Mouse (Mus musculus) layer of hippocampus, postnatal 25 days (tissue): Measurements from ENCODE around the gene Spata5. TPM values are rescaled to one million over a fixed set of nuclear protein-coding genes. Genes with fewer than 3 reads are reported as not detected.
"Not testable (repeated sequence)": the region's sequence is repeated elsewhere in the genome, so short reads cannot be mapped to it uniquely, and the experiment has no call there.

ENCODE experiments used
- DNase-seq, 2 experiments: peaks; one replicate each; pipeline ENCODE4 v3.0.0; 2022; ENCODE audit warnings: mixed read lengths in 2 of 2, low spot score in 1 of 2; ENCODE audit errors: extremely low spot score in 1 of 2
- total RNA-seq, 2 experiments: library from RNA; stranded (reverse); gene quantifications; 2 replicates each; pipeline ENCODE4 v1.2.3; 2021

Gene Spata5
- total RNA-seq, 2 experiments from 2014 or later: 17.9 to 26.7 TPM

DNA sequence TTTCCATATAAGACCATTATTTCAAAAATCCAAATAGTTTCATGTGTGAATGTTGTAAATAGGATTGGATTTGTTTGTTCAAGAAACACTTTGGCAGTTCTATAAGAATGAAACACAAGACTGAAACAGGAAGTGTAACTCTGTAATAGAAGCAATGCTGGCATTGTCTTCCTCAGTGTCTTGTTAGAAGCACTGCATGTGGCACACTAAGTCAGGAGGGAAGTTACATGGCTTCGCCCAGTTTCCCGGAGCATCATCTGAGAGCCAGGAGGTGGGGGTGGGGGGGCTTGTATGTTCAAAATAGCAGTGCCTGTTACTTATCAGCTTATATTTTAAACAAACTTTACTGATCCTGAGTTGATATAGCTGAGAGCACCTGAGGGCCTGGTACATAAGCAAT, 82.9 kb downstream of the Spata5 start:
- DNase-seq: no peak

DNA sequence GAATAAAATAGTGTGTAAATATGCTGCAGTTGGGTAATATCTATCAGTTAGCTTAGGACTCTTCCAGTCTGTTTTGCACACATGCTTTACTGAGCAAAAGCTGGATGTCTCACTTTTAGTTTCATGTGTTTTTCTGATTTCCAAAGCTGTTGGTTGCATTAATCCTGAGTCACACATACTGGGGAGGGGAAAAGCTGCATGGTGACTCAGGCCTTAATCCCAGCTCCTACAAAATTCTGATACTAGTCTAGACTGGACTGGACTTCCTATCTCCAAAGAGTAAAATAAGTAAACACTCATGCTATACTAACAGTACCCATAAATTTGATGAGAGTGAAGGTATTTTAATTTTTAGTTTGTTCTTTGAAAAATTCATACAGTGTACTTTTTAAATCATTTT, 84.2 kb downstream of the Spata5 start:
- DNase-seq: no peak

DNA sequence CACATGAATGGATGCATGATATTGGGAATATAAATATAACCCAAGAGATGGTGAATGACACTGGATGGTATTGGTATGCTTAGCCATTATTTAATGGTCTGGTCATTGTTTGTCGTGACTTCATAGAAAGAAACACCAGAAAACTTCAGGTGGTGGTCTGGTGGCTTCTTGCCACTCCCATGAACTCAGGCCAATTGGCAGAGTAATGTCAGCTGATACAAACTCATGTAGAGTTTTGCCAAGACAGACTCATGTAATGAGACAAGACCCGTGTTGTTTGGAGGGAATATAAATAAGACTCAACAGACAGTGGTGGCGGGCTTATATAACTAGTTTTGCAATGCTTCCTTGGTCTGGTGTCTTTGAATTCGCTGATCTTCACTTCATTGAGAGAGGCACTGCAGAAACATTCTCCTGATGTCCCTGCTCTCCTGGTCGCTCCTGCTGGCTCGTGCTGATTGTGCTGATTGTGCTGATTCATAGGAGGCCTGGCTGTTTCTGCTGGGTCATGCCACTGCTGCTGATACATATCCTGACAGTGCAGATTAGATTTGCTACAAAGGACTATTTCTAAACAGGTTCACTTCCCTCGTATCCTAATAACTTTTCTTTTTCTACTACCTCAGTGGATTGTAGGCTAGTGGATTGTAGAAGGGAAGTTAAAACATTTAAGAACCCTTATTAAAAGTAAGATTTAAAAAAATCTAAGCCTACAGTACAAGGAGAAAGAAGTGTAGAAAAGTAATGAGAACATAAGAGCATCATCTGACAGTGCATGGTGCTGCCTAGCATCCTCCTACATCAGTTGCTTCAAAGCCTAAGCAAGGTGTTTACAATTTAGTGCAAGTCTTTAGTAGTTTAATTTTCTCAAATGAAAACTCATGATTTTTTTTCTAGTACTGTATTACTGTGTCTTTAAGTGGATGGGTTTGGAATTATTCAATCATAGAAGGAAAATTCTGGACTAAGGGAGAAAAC, 90.6 kb downstream of the Spata5 start:
- DNase-seq: no peak

DNA sequence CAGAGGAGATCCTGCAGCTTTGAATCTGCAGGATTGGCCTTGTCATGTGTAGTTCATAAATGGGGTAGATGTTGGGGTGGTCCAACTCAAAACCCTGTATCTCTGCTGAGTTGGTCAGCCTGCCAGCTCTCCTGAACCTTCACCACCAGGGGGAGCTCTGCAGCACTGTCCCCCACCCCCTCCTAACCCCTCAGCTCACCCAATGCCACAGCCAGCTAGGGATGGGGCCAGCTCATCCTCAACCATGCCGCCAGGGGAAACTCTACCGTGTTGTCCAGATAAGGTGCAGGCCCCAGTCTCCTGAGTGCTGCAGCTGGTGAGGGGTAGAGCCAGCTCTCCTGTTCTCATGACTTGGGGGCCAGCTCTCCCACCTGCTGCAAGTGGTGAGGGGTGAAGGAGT, 95.8 kb downstream of the Spata5 start:
- peak in 1 of 2 experiments; percentile 51 for DNase-seq

DNA sequence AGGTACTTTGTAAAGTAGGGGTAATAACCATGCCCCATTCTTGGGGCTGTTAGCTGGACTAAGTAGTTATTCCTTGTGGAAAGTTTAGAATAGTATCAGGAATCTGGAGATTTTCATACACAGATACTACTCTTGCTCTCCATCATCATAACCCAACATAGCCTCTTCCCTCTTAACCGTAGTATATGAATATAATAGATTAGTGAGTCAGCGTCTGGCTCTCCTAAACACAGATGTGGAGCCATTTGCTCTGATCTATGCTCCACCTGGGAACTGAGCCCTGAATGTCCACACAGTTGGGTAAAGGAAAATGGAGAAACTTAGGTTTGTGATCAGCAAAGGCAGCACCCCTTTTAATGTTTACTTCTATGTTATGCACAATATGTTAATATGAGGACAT, 96.7 kb downstream of the Spata5 start:
- no peak for DNase-seq

DNA sequence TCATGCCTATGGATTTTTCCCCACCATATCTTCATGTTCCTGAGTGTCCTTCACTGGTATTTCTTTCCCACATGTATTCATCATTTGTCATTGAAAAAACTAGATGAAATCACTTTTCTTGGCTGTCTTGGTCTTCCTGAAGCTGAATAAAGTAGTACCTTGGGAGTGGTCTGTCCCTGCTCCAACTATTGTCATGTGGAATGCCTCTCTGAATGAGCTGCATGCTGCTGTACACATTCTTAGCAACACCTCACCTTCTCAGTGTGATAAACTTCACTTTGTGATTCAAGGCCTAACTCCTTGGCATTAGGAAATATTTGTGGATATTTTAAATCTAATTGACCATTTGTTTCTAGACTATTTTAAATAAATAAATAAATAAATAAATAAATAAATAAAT, 98.9 kb downstream of the Spata5 start:
- DNase-seq: no peak

DNA sequence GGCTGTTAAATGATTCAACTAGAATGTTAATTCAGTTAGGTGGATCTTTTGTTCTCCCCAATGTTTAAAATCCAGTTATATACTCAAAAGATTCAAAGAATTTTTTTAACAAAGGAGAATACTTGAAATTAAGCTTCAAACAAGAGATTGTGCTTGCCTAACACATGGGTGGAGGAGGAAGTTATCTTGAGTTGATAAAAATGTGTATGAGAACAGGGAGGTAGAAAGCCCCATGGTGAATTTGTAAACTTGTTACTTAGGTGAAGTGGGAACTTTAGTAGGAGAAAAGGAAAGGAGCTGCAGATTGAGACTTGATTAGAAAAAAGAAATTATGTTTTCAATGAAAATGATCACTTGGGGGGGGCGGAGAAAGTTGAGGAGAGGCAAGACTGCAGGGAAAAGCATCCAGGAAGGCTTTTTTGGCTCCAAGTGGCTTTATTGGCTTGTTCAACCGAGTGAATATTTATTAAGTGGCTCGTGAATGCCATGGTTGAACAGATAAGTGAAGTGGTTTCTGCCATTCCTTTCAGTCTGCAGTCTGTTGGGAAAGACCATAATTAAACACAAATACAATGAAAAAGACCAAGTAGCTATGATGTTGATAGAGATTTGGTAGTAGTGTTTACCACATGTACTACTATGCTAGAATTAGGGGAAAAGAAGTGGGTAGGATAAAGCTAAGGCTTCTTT, 100.8 kb downstream of the Spata5 start:
- DNase-seq: no peak

DNA sequence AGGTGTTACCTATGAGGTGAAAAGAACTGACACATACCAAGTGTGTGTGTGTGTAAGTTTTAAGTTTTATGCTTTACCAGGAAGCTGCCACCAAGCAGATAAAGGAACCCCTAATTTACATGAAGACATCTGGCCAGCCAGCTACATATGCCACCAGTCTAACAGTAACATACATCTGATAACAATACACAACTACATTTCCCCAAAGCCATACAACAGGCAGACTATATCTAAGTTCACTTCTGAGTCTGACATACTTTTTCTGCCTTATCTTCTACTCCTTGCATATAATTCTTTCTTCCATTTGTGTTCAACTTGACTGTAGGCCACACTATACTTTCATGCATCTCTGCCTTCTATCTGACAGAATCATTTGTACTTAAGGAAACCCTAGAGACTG, 112.4 kb downstream of the Spata5 start:
- DNase-seq: no peak

DNA sequence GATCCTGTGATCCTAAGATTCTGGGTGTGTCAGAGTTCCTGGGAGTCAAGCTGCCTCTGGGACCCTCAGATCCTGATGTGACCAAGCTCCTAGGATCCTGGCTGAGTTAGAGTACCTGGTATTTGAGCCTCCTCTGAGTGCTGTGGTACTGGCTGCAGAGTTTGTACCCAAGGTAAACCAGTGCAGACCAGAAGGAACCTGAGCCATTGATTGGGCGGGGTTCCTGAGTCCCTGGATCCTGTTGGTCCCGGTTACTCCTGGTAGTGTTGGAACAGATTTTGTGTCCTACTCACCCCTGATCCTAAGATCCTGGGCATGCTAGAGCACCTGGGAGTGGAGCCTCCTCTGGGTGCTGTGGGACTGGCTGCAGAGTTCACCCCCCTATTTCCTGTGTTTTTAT, 121.0 kb downstream of the Spata5 start:
- DNase-seq: not testable (repeated sequence)

DNA sequence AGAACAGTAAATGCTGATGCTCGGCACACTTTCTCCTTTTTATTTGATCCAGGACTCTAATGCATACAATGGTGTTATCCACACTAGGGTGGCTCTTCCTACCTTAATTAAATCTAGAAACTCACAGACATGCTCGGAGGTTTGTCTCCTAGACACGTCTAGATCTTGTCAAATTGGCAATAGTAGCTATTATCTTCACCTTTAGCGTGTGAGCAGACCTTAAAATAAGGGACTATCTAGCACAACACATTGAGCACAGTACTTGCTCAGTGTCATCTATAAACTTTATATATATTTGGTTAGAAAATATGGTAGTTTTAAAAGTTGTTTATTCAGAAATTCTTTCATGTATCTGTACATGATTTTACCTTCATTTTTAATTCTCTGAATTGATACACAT, 126.7 kb downstream of the Spata5 start:
- no peak for DNase-seq

DNA sequence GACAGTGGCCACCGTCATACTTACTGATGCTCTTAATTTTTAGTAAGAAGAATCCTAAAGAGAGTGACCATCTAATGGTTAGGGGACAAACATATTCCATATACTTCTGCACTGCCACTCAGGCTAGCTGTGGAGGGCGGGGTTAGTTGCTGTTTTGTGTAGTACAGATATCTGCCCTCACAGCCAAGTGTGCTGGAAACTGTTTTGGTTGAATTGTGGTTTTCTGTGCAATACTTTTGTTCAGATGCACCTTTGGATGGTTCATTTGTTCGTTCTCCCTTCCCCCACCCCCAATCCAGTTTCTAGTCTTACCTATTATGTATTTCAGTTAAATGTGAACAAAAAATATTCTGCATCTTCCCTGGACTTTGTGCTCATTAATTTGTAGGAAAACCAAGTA, 130.5 kb downstream of the Spata5 start:
- no peak for DNase-seq

DNA sequence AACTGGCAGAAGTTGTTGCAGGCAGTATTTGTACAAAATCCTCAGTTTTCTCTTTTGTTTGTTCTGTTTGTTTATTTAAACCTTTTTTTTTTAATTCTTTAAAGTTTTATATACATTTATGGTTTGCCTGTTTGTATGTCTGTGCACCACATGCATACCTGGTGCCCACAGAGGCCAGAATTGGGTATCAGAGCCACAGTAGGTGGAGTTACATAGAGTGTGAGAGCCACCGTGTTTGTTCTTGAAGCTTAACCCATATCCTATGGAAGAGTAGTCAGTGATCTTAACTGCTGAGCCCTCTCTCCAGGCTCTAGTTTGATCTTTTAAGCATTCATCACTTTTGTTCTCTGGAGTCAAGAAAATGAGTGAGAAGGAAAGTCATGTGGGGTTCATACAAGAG, 130.9 kb downstream of the Spata5 start:
- DNase-seq: no peak

DNA sequence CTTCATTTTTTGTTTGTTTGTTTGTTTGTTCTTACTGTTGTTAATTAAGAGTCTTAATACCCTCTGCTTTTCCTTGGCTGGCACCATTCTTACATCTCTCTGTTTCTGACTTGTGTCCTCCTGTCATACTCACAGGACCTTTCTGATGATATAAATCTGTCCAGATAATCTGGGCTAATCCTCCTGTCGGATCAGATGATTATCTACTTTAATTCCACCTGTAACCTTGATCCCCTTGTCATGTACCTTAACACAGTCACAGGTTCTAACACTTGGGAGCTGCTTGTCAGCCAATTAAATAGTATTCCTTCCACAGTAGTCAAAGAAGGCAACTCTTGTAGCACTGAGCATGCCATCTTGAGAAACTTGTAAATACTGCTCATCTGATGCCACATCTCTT, 131.8 kb downstream of the Spata5 start:
- DNase-seq: no peak

DNA sequence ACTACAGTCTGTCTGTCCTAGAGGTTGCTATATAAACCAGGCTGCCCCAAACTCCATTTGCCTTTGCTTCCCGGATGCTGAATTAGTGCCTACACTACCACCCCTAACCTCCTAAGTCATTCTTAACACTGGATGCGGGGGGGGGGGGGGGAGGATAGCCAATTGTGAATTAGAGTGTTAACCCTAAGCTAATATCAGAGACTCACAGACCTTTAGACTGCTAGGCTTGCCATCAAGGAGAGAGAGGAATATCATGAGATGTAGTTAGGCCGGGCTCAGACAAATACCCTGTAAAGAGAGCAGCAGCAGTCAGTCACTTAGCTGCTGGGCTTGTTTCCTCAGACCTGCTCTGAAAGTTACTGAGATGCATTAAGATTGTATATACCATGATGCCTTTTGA, 132.5 kb downstream of the Spata5 start:
- DNase-seq: no peak

DNA sequence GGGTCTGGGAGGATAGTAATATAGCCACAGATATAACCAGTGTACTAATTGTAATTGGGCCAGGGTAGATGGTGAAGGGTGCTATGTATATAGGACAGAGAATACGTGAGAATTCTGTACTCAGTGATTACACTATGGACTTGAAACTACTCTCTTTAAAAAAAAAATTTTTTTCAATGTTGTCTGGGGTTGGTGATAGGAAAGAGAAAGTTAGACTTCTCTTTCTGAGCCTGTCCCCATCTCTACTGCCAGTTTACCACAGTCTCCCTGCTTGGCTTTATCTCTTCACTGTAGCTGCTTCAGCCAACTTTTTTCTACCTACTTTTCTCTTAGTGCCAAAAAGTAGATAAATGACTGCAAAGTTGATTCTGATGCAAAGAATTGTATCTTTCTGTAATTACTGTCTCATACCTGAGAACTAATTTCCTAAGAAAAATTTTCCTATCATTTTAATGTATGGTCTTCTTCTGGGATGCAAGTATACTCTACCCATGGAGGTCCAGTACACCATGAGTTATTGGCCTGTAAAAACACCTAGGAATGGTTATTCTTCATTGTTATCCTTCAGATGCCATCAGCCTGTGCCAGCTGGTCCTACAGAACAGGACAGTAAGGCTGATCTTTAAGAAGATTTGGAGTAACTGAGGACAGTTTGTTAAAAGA, 133.8 kb downstream of the Spata5 start:
- no peak for DNase-seq

DNA sequence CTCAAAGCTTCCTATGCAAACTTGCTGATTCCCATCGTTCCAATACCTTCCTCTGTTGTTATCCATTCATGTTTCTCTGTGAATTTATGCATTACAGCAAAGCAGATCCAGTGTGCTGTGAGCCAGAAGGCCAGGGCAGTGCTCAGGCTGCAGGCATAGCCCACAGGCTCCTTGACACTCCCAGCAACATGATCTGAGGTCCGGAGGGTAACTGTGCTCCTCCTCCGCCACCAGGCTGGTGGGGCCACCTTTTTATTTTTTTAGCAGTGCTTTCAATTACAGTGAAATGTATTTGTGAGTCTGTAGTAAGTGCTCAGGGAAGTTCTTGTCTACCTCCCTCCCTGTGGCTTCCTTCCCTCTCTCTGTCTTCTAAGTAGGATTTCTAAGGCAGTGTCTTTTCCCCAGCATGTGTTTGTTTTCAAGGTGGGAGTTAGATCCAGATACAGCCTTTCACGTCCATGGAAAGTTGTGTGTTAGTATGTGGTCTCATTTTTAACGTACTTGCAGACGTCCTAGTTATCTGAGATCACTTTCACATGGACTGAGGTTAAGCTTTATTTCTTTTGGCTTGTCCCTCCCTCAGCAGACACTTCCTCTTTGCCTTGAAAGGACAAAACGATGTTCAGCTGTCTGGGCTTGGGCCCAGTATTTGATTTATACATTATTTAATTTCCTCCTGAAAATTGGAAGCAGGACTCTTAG, 136.9 kb downstream of the Spata5 start:
- no peak for DNase-seq

DNA sequence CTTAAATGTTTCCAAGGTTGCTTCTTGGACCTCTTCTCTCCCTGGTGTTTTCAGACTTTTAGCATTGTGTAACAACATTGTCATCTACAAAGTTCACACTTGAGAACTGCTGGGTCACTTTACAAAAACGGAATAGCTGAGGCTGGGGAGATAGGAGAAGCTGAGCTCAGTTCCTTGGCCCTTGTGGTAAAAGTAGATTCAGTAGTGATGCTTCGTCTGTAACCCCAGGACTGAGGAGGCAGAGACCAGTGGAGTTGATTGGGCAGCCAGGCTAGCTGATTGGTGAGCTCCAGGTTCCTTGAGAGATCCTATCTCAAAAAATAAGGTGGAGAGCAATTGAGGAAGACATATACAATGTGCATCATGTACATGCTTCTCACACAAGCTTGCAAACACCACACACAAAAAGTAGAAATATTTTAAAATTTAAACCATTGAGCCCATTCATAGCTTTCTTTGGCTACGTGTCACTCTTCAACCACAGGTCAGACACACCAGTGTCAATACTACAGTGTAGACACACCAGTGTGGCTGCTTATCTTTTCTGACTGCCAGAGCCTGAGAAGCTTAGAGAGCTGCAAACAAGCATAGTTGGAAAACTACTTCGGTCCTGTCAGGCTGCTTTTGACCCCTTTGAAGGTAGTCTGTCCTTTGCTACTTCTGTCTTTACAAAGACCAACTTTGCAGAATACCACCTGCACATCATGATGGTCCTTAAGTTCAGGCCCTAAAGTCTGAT, 138.2 kb downstream of the Spata5 start:
- no peak for DNase-seq

DNA sequence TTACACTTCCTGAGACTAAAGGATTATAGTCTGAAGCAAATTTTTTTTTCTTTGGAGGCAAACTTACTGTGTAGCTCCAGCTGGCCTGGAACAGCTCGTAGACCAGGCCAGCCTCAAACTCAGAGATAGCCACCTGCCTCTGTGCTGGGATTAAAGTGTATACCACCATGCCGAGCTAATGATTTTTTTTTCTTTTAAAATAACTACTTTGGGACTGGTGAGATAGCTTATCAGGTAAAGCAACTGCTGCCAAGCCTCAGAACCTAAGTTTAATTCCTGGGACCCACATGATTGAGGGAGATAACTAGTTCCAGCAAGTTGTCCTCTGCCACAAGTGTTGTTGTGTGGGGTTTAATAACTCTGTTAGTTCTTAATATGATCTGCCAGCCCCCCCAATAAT, 139.6 kb downstream of the Spata5 start:
- no peak for DNase-seq

DNA sequence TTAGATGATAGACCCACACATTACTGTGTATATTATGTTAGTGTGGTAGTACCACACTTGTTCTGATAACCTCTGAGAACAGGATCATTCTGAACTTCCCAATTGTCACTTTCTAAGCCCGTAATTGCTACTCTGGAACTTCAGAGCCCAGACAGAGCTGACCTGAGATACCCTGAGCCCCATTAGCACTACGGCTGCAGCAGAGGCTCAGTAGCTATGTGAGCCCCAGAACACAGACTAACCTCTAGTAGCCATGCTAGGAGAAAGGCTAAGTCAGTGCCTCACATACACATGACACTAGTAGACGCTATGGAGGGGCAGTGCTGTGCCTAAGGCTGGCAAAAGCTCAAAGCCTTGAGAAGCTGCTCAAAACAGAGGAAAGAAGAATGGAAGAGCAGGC, 141.8 kb downstream of the Spata5 start:
- no peak for DNase-seq

DNA sequence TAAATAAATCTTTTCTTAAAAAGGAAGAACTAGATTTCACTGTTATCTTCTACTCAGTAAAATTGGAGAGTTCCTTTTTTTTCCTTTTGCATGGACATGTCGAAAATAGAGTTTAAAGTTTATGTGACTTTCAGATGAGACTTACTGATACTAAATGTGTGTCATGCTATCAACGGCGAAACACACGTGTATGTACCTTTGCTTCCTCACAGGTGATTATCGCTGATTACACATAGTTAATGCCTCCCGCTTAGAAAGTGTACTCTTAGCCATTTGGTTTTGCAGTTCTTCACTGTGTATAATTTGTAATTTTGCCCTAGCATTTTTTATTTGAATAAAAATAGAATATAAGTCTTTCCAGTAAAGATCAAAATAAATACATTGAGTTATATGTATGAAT, 146.4 kb downstream of the Spata5 start:
- no peak for DNase-seq
